ENCODE assay signal across 16 mouse cellular contexts in genomic region chr2:115984952-115985351, GRCm38 (mm10).
DNase-seq lines count a peak whose midpoint lies in the region; ATAC-seq lines count a peak whose summit lies in the region.
"Had no signal": no experiment of that assay in that cellular context is flagged by ENCODE, and none has a peak within 500 bp of the region (broad histone marks: within the 10 kb centered on the region; RNA-seq: fewer than 3 reads in every experiment).

No protein-coding gene starts in this region.

- WGBS in heart, embryonic 16.5 days: 53% methylated on average over 9 of the region's 9 CpGs
- 66% methylated on average over 9 of the region's 9 CpGs for WGBS in neural tube, embryonic 14.5 days
- WGBS in liver, embryonic 16.5 days (ENCODE audit: insufficient replicate concordance): 22% methylated on average over 9 of the region's 9 CpGs

- peaks cover 4% of the 10 kb centered on the region; the same call in 1 of the 2 replicates for H3K36me3 ChIP-seq in heart, embryonic 16.5 days (ENCODE audit: control insufficient read depth, insufficient read depth)
- H3K36me3 ChIP-seq in neural tube, embryonic 14.5 days (ENCODE audit: control insufficient read depth, insufficient read depth, low read length): no peaks in the 10 kb centered on the region
- no peaks in the 10 kb centered on the region for H3K36me3 ChIP-seq in liver, embryonic 16.5 days (ENCODE audit: control insufficient read depth, insufficient read depth)
- H3K36me3 ChIP-seq: embryonic facial prominence, embryonic 13.5 days had no signal

- 0 out of 2 replicates have a peak, but pooled peaks have one; percentile 18 for ATAC-seq in heart, embryonic 16.5 days (replicated peaks; ENCODE audit: extremely low read depth, insufficient read depth, low FRiP score)
- ATAC-seq in neural tube, embryonic 14.5 days (ENCODE audit: low read depth): peak; percentile 55
- ATAC-seq in liver, embryonic 16.5 days (ENCODE audit: low read depth): peak; percentile 30; the same call in 1 of the 2 replicates
- ATAC-seq: inflammation-experienced regulatory T-cells, adult 6 months; midbrain, embryonic 16.5 days had no signal

- no peaks in the 10 kb centered on the region for H3K27me3 ChIP-seq in heart, embryonic 16.5 days (ENCODE audit: control insufficient read depth, insufficient read depth, low read length)
- H3K27me3 ChIP-seq in neural tube, embryonic 14.5 days (ENCODE audit: control insufficient read depth, insufficient read depth, low read length): no peaks in the 10 kb centered on the region
- H3K27me3 ChIP-seq in liver, embryonic 16.5 days (ENCODE audit: control insufficient read depth, insufficient read depth, low read depth, low read length): no peaks in the 10 kb centered on the region
- H3K27me3 ChIP-seq: embryonic facial prominence, embryonic 13.5 days; megakaryocyte, embryonic 14.5 days had no signal

- H3K27ac ChIP-seq in heart, embryonic 16.5 days (ENCODE audit: low read length): no peak overlapping the region
- H3K27ac ChIP-seq in neural tube, embryonic 14.5 days (ENCODE audit: low read depth, low read length): no peak overlapping the region
- H3K27ac ChIP-seq in liver, embryonic 16.5 days (ENCODE audit: low read length): no peak overlapping the region
- H3K27ac ChIP-seq: embryonic facial prominence, embryonic 13.5 days; forebrain, embryonic 10.5 days; kidney, postnatal 0 days had no signal

- no peak overlapping the region for H3K4me3 ChIP-seq in heart, embryonic 16.5 days (ENCODE audit: low read length)
- no peak overlapping the region for H3K4me3 ChIP-seq in neural tube, embryonic 14.5 days (ENCODE audit: low read depth, low read length)
- H3K4me3 ChIP-seq in liver, embryonic 16.5 days (ENCODE audit: low read depth, low read length): no peak overlapping the region
- H3K4me3 ChIP-seq: embryonic facial prominence, embryonic 13.5 days; forebrain, embryonic 10.5 days; megakaryocyte, embryonic 14.5 days had no signal

- H3K4me1 ChIP-seq in heart, embryonic 16.5 days (ENCODE audit: control insufficient read depth, insufficient read depth, low read length): no peaks in the 10 kb centered on the region
- H3K4me1 ChIP-seq in neural tube, embryonic 14.5 days (ENCODE audit: control insufficient read depth, insufficient read depth, low read length): no peaks in the 10 kb centered on the region; the same call in 1 of the 2 replicates
- H3K4me1 ChIP-seq in liver, embryonic 16.5 days (ENCODE audit: control insufficient read depth, low read depth, low read length): no peaks in the 10 kb centered on the region
- H3K4me1 ChIP-seq: megakaryocyte, embryonic 14.5 days had no signal

- no peaks in the 10 kb centered on the region for H3K9me3 ChIP-seq in heart, embryonic 16.5 days (replicated peaks; ENCODE audit: control insufficient read depth, low read length)
- H3K9me3 ChIP-seq in neural tube, embryonic 14.5 days (ENCODE audit: control insufficient read depth, low read length): no peaks in the 10 kb centered on the region
- no peaks in the 10 kb centered on the region for H3K9me3 ChIP-seq in liver, embryonic 16.5 days (replicated peaks; ENCODE audit: control insufficient read depth, low read length)
- H3K9me3 ChIP-seq: embryonic facial prominence, embryonic 13.5 days; forebrain, embryonic 10.5 days had no signal

- no peak for DNase-seq in heart, adult 18-20 months
- no peak for DNase-seq in neural tube, embryonic 10.5 days (ENCODE audit: extremely low spot score, low spot score)
- DNase-seq in kidney, postnatal 25 days: no peak
- no peak for DNase-seq in frontal cortex, postnatal 25 days (ENCODE audit: low spot score in 2 of 2)
- DNase-seq: cerebellum, adult 11 months; heart, postnatal 14 days; thymus, postnatal 14 days had no signal

- H3K9ac ChIP-seq in heart, embryonic 16.5 days (ENCODE audit: low read length): no peak overlapping the region
- no peak overlapping the region for H3K9ac ChIP-seq in neural tube, embryonic 14.5 days (replicated peaks; ENCODE audit: low read depth, low read length)
- H3K9ac ChIP-seq in liver, embryonic 16.5 days (ENCODE audit: low read depth, low read length): no peak overlapping the region
- H3K9ac ChIP-seq: embryonic facial prominence, embryonic 13.5 days had no signal

- H3K4me2 ChIP-seq in heart, embryonic 16.5 days (ENCODE audit: low read depth, low read length): no peak overlapping the region
- no peak overlapping the region for H3K4me2 ChIP-seq in neural tube, embryonic 14.5 days (ENCODE audit: low read depth, low read length)
- H3K4me2 ChIP-seq in liver, embryonic 16.5 days (ENCODE audit: low read depth, low read length): peak overlapping the region; percentile 18; the same call in 1 of the 2 replicates
- H3K4me2 ChIP-seq: embryonic facial prominence, embryonic 13.5 days had no signal
